Mouse (Mus musculus): ENCODE data around the gene Nkd2.

- TF ChIP-seq POLR2A (IDR thresholded peaks at IDR 0.05; ENCODE audit: insufficient read depth, low read length) (no peak), CTCF (IDR thresholded peaks at IDR 0.05; ENCODE audit: low read depth, low read length) (no peak), EP300 (IDR thresholded peaks at IDR 0.05; ENCODE audit: insufficient read depth, low read depth, low read length) (no peak)
Measured at GRCm38 (mm10) chr13:73886066-73886465, 38.6 kb upstream of the Nkd2 start.
